Mouse (Mus musculus) liver, embryonic 14.5 days (tissue): ENCODE measurements around the gene Syna.

ENCODE experiments used
- CTCF ChIP-seq: IDR thresholded peaks from 2 replicates; pipeline ENCODE4 v1.5.1; 2016; ENCODE audit warnings: antibody characterized with exemption, low read depth, control low read depth
- EP300 ChIP-seq: IDR thresholded peaks from 2 replicates; pipeline ENCODE4 v1.6.1; 2016; ENCODE audit warnings: antibody characterized with exemption, low read depth

- TF ChIP-seq EP300 (no peak), CTCF (no peak)
Measured at GRCm38 (mm10) chr5:134550836-134551232, 9.1 kb downstream of the Syna start.
